Mouse (Mus musculus) MEL (cell line): ENCODE data around the gene Zdhhc14.

Experiments
- CTCF ChIP-seq, 3 experiments: IDR thresholded peaks in 2 of 3; conservative IDR thresholded peaks in 1 of 3; 2 replicates each; pipeline ENCODE4 v1.5.1; 2011 to 2012; ENCODE audit warnings: low read length in 3 of 3, low read depth in 2 of 3, mild to moderate bottlenecking in 2 of 3, improper control_type of control experiment in 1 of 3, inconsistent platforms in 1 of 3, mixed read lengths in 1 of 3, moderate library complexity in 1 of 3; ENCODE audit not compliant: control insufficient read depth in 1 of 3, insufficient read depth in 1 of 3, poor library complexity in 1 of 3, severe bottlenecking in 1 of 3
- EP300 ChIP-seq, 2 experiments: IDR thresholded peaks; 2 replicates each; pipeline ENCODE4 v1.6.1; 2011; ENCODE audit warnings: improper control_type of control experiment in 2 of 2, low read length in 2 of 2, low read depth in 1 of 2, mild to moderate bottlenecking in 1 of 2
- MXI1 ChIP-seq: IDR thresholded peaks from 2 replicates; pipeline ENCODE4 v1.6.1; 2011; ENCODE audit warnings: mild to moderate bottlenecking, low read depth, low read length, improper control_type of control experiment
- MYC ChIP-seq: IDR thresholded peaks from 2 replicates; pipeline ENCODE4 v1.6.1; 2011; ENCODE audit warnings: low read depth, mild to moderate bottlenecking, low read length, improper control_type of control experiment, moderate library complexity
- TAL1 ChIP-seq: IDR thresholded peaks from 2 replicates; pipeline ENCODE4 v1.6.1; 2012; ENCODE audit warnings: mild to moderate bottlenecking, inconsistent platforms, low read length, moderate library complexity, mixed read lengths
- USF2 ChIP-seq, 2 experiments: IDR thresholded peaks; 2 replicates each; pipeline ENCODE4 v1.6.1; 2011 to 2012; ENCODE audit warnings: improper control_type of control experiment in 2 of 2, low read length in 2 of 2, borderline replicate concordance in 1 of 2, inconsistent platforms in 1 of 2, low read depth in 1 of 2, mild to moderate bottlenecking in 1 of 2; ENCODE audit not compliant: insufficient read depth in 1 of 2
- ZNF384 ChIP-seq: IDR thresholded peaks from 2 replicates; pipeline ENCODE4 v1.6.1; 2012; ENCODE audit warnings: low read depth, mild to moderate bottlenecking, inconsistent platforms, low read length, improper control_type of control experiment

DNA sequence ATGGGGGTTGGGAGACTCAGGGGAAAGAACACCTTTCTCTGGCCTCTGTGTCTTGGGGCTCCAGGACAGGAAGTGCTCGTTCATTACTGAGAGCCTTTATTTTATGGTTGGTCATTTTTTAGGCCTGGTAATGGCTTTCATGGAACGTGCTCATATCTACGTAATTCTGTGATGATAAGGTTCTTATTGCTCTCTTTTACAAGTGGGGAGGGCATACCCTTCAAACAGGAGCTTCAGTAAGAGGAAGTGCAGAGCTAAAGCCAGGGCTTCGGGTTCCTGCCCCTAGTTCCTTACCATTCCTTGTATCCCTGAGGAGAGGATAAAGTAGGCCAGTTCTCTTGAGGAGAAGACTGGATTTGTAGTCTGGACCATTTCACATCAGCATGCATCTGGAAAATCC, 158.3 kb downstream of the Zdhhc14 start:
- TF ChIP-seq ZNF384 (no peak), TAL1 (no peak), USF2 (IDR thresholded peaks at IDR 0.05; ENCODE audit: borderline replicate concordance in 1 of 2, insufficient read depth in 1 of 2, low read depth in 1 of 2, low read length in 2 of 2) (no peak), MXI1 (no peak), EP300 (IDR thresholded peaks at IDR 0.05; ENCODE audit: low read depth in 1 of 2, low read length in 2 of 2) (peak in 1 of 2 experiments; percentile 56; a peak in 1 of 4 replicates), CTCF (IDR thresholded peaks at IDR 0.05 in 2 of 3, conservative IDR thresholded peaks at IDR 0.05 in 1 of 3; ENCODE audit: control insufficient read depth in 1 of 3, insufficient read depth in 1 of 3, low read depth in 2 of 3, low read length in 3 of 3, poor library complexity in 1 of 3, severe bottlenecking in 1 of 3) (no peak), MYC (no peak)
